In the genomic region with DNA sequence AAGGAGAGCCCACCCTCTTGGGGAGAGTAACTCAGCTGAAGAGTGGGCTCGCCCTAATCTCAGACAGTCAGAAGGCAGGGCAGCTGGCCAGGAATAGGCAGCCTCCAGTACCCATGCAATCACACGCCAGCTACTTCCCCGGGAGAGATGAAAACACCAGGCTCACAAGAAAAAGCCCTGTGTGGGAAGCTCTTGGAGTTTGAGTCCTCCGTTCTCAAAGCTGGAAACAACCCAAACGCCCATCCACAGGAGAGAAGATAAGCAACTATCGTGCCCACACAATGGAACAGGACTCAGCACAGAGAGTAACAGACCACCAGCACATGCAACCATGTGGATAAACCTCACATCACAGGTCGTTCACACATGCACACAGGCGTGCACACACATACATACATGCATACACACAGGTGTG, we compare ENCODE assay signal across 10 mouse cellular contexts. TPM values are rescaled to one million over a fixed set of nuclear protein-coding genes. Genes with fewer than 3 reads are reported as not detected.
DNase-seq lines count a peak whose midpoint lies in the region; ATAC-seq lines count a peak whose summit lies in the region.
"Had no signal": no experiment of that assay in that cellular context is flagged by ENCODE, and none has a peak within 500 bp of the region (broad histone marks: within the 10 kb centered on the region; RNA-seq: fewer than 3 reads in every experiment).

No protein-coding gene starts in this region.

- peak overlapping the region; percentile 75 to 77 for H3K27ac ChIP-seq in heart, embryonic 14.5 days (replicated peaks in 1 of 2; ENCODE audit: control insufficient read depth in 1 of 2, insufficient read depth in 1 of 2, low read depth in 2 of 2, low read length in 2 of 2)
- peak overlapping the region; percentile 73 for H3K27ac ChIP-seq in forebrain, embryonic 13.5 days
- peak overlapping the region; percentile 43; the same call in 1 of the 2 replicates for H3K27ac ChIP-seq in midbrain, embryonic 15.5 days
- H3K27ac ChIP-seq: macrophage had no signal

- peaks cover 49 to 86% of the 10 kb centered on the region in 2 experiments for H3K4me1 ChIP-seq in heart, embryonic 14.5 days (ENCODE audit: control insufficient read depth in 2 of 2, insufficient read depth in 2 of 2, low read length in 2 of 2)
- H3K4me1 ChIP-seq in forebrain, embryonic 13.5 days, result peaks cover 63% of the 10 kb centered on the region
- H3K4me1 ChIP-seq in midbrain, embryonic 15.5 days, result peaks cover 42% of the 10 kb centered on the region

- DNase-seq in heart, postnatal 25 days (ENCODE audit: low spot score), result no peak
- DNase-seq in layer of hippocampus, adult 8-10 months (ENCODE audit: low spot score in 2 of 2), result peak; percentile 56 to 68
- DNase-seq in spleen, adult 12 weeks (ENCODE audit: low spot score), result no peak
- no peak for DNase-seq in B cell, adult 2 months
- DNase-seq in urinary bladder, adult 2 months (ENCODE audit: low spot score), result no peak

- H3K9ac ChIP-seq in heart, embryonic 14.5 days (ENCODE audit: low read length), result no peak overlapping the region
- peak overlapping the region; percentile 16; the same call in 1 of the 2 replicates for H3K9ac ChIP-seq in forebrain, embryonic 13.5 days
- no peak overlapping the region for H3K9ac ChIP-seq in midbrain, embryonic 15.5 days

- intact Hi-C loops in heart, postnatal 25 days (cut with DNase I), result no loop called here

- H3K9me3 ChIP-seq in heart, embryonic 14.5 days (ENCODE audit: control insufficient read depth, low read length), result no peaks in the 10 kb centered on the region
- H3K9me3 ChIP-seq in forebrain, embryonic 13.5 days (replicated peaks), result no peaks in the 10 kb centered on the region
- H3K9me3 ChIP-seq in midbrain, embryonic 15.5 days, result no peaks in the 10 kb centered on the region

- H3K36me3 ChIP-seq in heart, embryonic 14.5 days (ENCODE audit: control insufficient read depth, insufficient read depth, low read length), result no peaks in the 10 kb centered on the region
- H3K36me3 ChIP-seq in forebrain, embryonic 13.5 days (ENCODE audit: poor library complexity, severe bottlenecking), result no peaks in the 10 kb centered on the region
- H3K36me3 ChIP-seq in midbrain, embryonic 15.5 days (replicated peaks), result no peaks in the 10 kb centered on the region

- H3K4me3 ChIP-seq in heart, embryonic 14.5 days (ENCODE audit: control insufficient read depth in 1 of 2, insufficient read depth in 1 of 2, low read depth in 1 of 2, low read length in 2 of 2), result no peak overlapping the region
- no peak overlapping the region for H3K4me3 ChIP-seq in forebrain, embryonic 13.5 days
- H3K4me3 ChIP-seq in midbrain, embryonic 15.5 days, result no peak overlapping the region

- peak overlapping the region; percentile 34 for H3K4me2 ChIP-seq in heart, embryonic 14.5 days (ENCODE audit: low read length)
- no peak overlapping the region for H3K4me2 ChIP-seq in forebrain, embryonic 13.5 days
- no peak overlapping the region for H3K4me2 ChIP-seq in midbrain, embryonic 15.5 days

- peak; percentile 62 for ATAC-seq in heart, embryonic 14.5 days (ENCODE audit: insufficient number of reproducible peaks, insufficient read depth, low FRiP score, low read depth)
- no peak for ATAC-seq in forebrain, embryonic 13.5 days
- peak; percentile 66 for ATAC-seq in midbrain, embryonic 15.5 days (replicated peaks)

- no peaks in the 10 kb centered on the region for H3K27me3 ChIP-seq in heart, embryonic 14.5 days (ENCODE audit: control insufficient read depth, insufficient read depth, low read length)
- H3K27me3 ChIP-seq in forebrain, embryonic 13.5 days, result no peaks in the 10 kb centered on the region
- H3K27me3 ChIP-seq in midbrain, embryonic 15.5 days (replicated peaks), result no peaks in the 10 kb centered on the region

- WGBS in heart, embryonic 14.5 days, result 21% methylated on average over 8 of the region's 8 CpGs
- WGBS in forebrain, embryonic 13.5 days, result 50% methylated on average over 8 of the region's 8 CpGs
- WGBS in midbrain, embryonic 15.5 days, result 60% methylated on average over 8 of the region's 8 CpGs

RNA-seq across cellular contexts. Expression of gene Mapkapk2, which starts 23.1 kb away (rescaled TPM):
- 59.9 and 96.1 TPM in 2 replicates for polyA plus RNA-seq in heart, embryonic 14.5 days (2014; fragmentation: Nextera tagmentation; extraction: Ambion mirVana)
- total RNA-seq in heart, postnatal 25 days (2021), result 100 to 1,000 TPM; 264 to 283 TPM
- 28.4 and 30.5 TPM in 2 replicates for polyA plus RNA-seq in forebrain, embryonic 13.5 days (2015; fragmentation: Nextera tagmentation; extraction: Ambion mirVana)
- total RNA-seq in layer of hippocampus, adult 8-10 months (2022), result 10 to 100 TPM; 27.7 to 42.7 (median 35.3) TPM
- polyA plus RNA-seq in midbrain, embryonic 15.5 days (2015; fragmentation: Nextera tagmentation; extraction: Ambion mirVana), result 17.9 and 22.2 TPM in 2 replicates
- 77.4 and 86.8 TPM in 2 replicates for polyA plus RNA-seq in urinary bladder, adult 2 months (2012; rRNA removed)

RNA-seq across cellular contexts. Expression of gene Il10, which starts 54.9 kb away (rescaled TPM):
- polyA plus RNA-seq in heart, embryonic 14.5 days (2014; fragmentation: Nextera tagmentation; extraction: Ambion mirVana), result not detected in 2 replicates
- not detected for total RNA-seq in heart, postnatal 25 days (2021)
- polyA plus RNA-seq in forebrain, embryonic 13.5 days (2015; fragmentation: Nextera tagmentation; extraction: Ambion mirVana), result not detected in 2 replicates
- total RNA-seq in layer of hippocampus, adult 8-10 months (2022), result not detected
- not detected in 2 replicates for polyA plus RNA-seq in midbrain, embryonic 15.5 days (2015; fragmentation: Nextera tagmentation; extraction: Ambion mirVana)
- 0.23 and 0.27 TPM in 2 replicates for polyA plus RNA-seq in urinary bladder, adult 2 months (2012; rRNA removed)
- polyA plus RNA-seq: embryonic facial prominence, embryonic 11.5 days had no signal

Comparison
In these comparisons a context has a peak if more than half of its experiments do, and no peak if none do; other contexts are left out.
1. DNase-seq: peak in layer of hippocampus, adult 8-10 months (2 of 2); none in heart, postnatal 25 days (single experiment), spleen, adult 12 weeks (single experiment), B cell, adult 2 months (0 of 2) and urinary bladder, adult 2 months (single experiment).
2. Peak in every context shown above with its lines, with median percentiles within 50 percentile points of each other: H3K27ac ChIP-seq.